Mouse (Mus musculus) WW6 (cell line): Measurements from ENCODE around the gene Tmem221.

Experiments
- DNase-seq: peaks from one replicate; pipeline ENCODE4 v3.0.0-alpha.2; 2013; ENCODE audit warnings: low read depth, low spot score

Tmem221 gene

GRCm38 (mm10) chr8:71511644-71512043 is 47.0 kb downstream of the Tmem221 start, which contains the start of gene Plvap:
Plvap (minus strand) TSS chr8:71511752.
- no peak for DNase-seq

GRCm38 (mm10) chr8:71509316-71509715 is 49.4 kb downstream of the Tmem221 start:
- DNase-seq, result no peak

- peak; percentile 94 for DNase-seq
Measured at GRCm38 (mm10) chr8:71507589-71508104, 51.0 kb downstream of the Tmem221 start.

- no peak for DNase-seq
Measured at GRCm38 (mm10) chr8:71505979-71506378, 52.7 kb downstream of the Tmem221 start.

GRCm38 (mm10) chr8:71505326-71505725 is 53.3 kb downstream of the Tmem221 start:
- no peak for DNase-seq

- DNase-seq, result no peak
Measured at GRCm38 (mm10) chr8:71504349-71504748, 54.3 kb downstream of the Tmem221 start.
